Mouse (Mus musculus) forebrain, embryonic 15.5 days (tissue): ENCODE data around the gene Gm17606. TPM values are rescaled to one million over a fixed set of nuclear protein-coding genes. Genes with fewer than 3 reads are reported as not detected.

ENCODE experiments used
- ATAC-seq: fragments of 200-750 bp; cut with Nextera tagmentation; replicated peaks from 2 replicates; pipeline ENCODE4 v1.8.0; 2017; ENCODE audit warnings: mild to moderate bottlenecking, moderate TSS enrichment, moderate library complexity
- H3K27ac ChIP-seq: fragments of 300-500 bp; sonication (generic); replicated peaks from 2 replicates; pipeline ENCODE4 v1.5.1; 2015; ENCODE audit warnings: mild to moderate bottlenecking, inconsistent platforms
- H3K27me3 ChIP-seq: fragments of 300-500 bp; sonication (generic); 2 replicates; pipeline ENCODE4 v1.6.1; 2015; ENCODE audit warnings: inconsistent platforms
- H3K36me3 ChIP-seq: fragments of 300-500 bp; sonication (generic); 2 replicates; pipeline ENCODE4 v1.6.1; 2015; ENCODE audit warnings: mild to moderate bottlenecking, inconsistent platforms
- H3K4me1 ChIP-seq: fragments of 300-500 bp; sonication (generic); 2 replicates; pipeline ENCODE4 v1.6.1; 2015; ENCODE audit warnings: inconsistent platforms
- H3K4me2 ChIP-seq: fragments of 300-500 bp; sonication (generic); replicated peaks from 2 replicates; pipeline ENCODE4 v1.6.1; 2015; ENCODE audit warnings: mild to moderate bottlenecking, inconsistent platforms
- H3K4me3 ChIP-seq: fragments of 300-500 bp; sonication (generic); 2 replicates; pipeline ENCODE4 v1.5.1; 2015; ENCODE audit warnings: mild to moderate bottlenecking, inconsistent platforms
- H3K9ac ChIP-seq: fragments of 300-500 bp; sonication (generic); replicated peaks from 2 replicates; pipeline ENCODE4 v1.6.1; 2015; ENCODE audit warnings: mild to moderate bottlenecking, inconsistent platforms
- H3K9me3 ChIP-seq: fragments of 300-500 bp; sonication (generic); 2 replicates; pipeline ENCODE4 v1.6.1; 2016; ENCODE audit warnings: inconsistent platforms
- WGBS: fragments of 180-500 bp; shearing (Covaris S2); methylation state at CpG from one replicate; pipeline ENCODE4 v1.1.7; 2015; ENCODE audit warnings: mixed read lengths; 5-methylcytosine and 5-hydroxymethylcytosine counted together
- polyA plus RNA-seq: library from polyadenylated mRNA; unstranded; fragments of >200 nt; fragmentation: Nextera tagmentation; extraction: Ambion mirVana; gene quantifications from 2 replicates; pipeline ENCODE4 v1.2.1, GENCODE M21; 2015

Gm17606 gene
- polyA plus RNA-seq, 1 experiment from 2014 or later = not detected

DNA sequence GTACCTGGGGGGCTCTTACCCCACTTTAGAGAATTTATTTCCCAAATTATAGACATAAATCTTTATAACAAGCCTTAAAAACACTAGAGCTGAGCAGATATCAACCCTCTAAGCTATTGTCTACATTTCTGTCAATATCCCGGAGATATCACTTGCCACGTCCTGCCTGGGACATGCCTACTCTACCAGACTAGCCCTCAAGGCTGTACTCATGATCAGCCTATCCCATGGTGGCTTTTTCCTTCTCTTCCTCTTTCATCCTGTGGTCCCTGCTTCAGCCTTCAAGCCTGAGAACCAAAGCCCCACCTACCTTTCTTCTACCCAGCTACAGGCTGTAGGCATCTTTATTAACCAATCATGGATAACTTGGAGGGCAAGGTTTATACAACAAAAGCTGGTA lies 11.0 kb upstream of the Gm17606 start:
- Histone ChIP-seq H3K4me3 (no peak overlapping the region), H3K9me3 (no peaks in the 10 kb centered on the region), H3K4me1 (no peaks in the 10 kb centered on the region), H3K4me2 (no peak overlapping the region), H3K27ac (no peak overlapping the region), H3K9ac (no peak overlapping the region), H3K36me3 (peaks cover 39% of the 10 kb centered on the region), H3K27me3 (no peaks in the 10 kb centered on the region)
- ATAC-seq = no peak
- WGBS = 93% methylated on average over 2 of the region's 2 CpGs

DNA sequence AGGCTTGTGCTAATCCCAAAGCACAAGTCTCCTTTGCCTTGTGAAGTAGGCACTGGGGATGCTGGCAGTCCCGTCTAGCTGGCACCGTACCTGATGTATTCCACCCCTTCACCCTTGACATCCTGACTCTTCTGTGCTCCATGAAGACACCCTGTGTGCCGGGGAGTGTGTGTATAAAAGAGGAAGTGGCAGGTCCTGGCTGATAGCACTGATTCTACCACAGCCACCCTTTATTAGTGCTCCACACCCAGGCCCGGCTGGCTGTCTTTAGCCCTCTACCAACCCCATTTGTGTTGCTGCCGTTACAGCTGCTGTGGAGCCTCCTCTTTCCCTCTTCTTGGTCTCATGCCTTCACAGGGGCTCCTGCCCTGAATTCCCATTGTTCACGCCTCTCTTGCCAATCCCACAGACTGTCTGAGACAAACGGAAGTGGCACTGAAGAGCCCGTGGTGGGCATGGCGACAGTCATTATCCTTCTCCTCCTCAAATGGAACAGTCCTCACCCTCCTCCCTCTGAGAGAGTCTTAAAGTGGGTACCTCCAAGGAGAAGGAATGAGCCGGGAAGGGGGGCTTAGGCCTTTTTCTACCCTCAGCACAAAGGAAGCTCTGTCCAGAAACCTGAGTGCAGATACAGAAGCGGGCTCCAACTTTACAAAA lies 10.0 kb upstream of the Gm17606 start:
- peaks cover 39% of the 10 kb centered on the region for H3K36me3 ChIP-seq
- H3K27me3 ChIP-seq = no peaks in the 10 kb centered on the region
- H3K9me3 ChIP-seq = no peaks in the 10 kb centered on the region
- H3K9ac ChIP-seq = no peak overlapping the region
- no peak overlapping the region for H3K4me3 ChIP-seq
- no peak overlapping the region for H3K4me2 ChIP-seq
- H3K27ac ChIP-seq = no peak overlapping the region
- no peaks in the 10 kb centered on the region for H3K4me1 ChIP-seq
- 67% methylated on average over 11 of the region's 11 CpGs for WGBS
- no peak for ATAC-seq

DNA sequence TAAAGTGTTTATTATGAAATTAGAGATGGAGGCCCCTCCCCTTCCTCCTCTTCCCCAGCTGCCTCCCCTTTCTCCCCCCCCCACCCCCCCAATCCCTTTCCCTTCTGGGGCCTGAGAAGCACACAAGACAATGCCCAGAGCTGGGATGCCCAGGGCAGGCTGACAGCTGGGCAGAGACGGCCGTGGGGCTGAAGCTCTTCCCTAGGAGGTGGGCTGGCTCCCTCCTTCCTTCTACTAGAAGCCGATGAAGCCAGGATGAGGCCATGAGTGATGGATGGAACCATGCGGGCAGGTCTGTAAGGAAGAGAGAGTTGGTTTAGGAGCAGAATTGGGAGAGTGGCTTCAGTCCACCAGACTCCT lies 9.5 kb upstream of the Gm17606 start:
- Histone ChIP-seq H3K9me3 (no peaks in the 10 kb centered on the region), H3K4me3 (no peak overlapping the region), H3K27ac (peak overlapping the region; percentile 15; the same call in 1 of the 2 replicates), H3K36me3 (peaks cover 40% of the 10 kb centered on the region), H3K9ac (no peak overlapping the region), H3K27me3 (no peaks in the 10 kb centered on the region), H3K4me1 (no peaks in the 10 kb centered on the region), H3K4me2 (no peak overlapping the region)
- 71% methylated on average over 4 of the region's 4 CpGs for WGBS
- no peak for ATAC-seq

DNA sequence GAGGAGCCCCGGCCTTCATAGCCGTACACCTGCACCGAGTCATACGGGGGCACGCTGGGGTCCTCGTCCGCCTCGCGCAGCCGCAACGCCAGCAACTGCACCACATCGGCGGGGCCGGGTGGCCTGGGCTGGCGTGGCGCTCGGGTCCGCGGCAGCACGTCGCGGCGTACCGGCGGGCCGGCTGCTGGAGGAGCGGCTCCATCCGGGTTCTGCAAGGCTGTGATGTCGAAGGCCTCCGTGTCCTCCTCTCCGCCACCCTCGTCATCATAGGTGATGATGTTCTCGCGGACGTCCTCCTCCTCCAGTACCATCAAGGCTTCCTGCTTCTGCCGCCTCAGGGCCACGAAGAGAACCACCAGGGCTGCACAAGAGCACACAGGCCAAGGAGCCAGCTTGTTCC lies 8.5 kb upstream of the Gm17606 start:
- Histone ChIP-seq H3K27ac (no peak overlapping the region), H3K27me3 (no peaks in the 10 kb centered on the region), H3K36me3 (peaks cover 46% of the 10 kb centered on the region), H3K9me3 (no peaks in the 10 kb centered on the region), H3K4me1 (no peaks in the 10 kb centered on the region), H3K4me2 (no peak overlapping the region), H3K9ac (no peak overlapping the region), H3K4me3 (no peak overlapping the region)
- no peak for ATAC-seq
- 89% methylated on average over 37 of the region's 37 CpGs for WGBS

DNA sequence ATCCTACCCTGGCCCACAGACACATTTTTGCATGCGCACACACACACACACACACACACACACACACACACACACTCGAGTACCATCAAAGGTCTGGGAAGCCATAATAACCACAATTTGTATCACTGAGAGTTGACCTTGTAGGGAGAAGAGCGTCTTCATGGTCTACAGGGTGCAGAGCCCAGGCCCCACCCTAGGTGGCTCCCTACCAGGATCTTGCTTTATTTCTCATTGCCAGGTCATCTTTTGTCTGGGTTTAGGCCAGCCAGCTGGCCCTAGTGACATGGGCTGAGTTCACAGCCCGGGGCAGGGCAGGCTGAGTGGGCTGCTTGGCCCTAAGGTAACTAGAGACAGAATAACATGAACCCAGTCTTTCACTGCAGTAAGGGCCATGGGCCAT lies 6.6 kb upstream of the Gm17606 start:
- H3K4me3 ChIP-seq = no peak overlapping the region
- H3K27ac ChIP-seq = no peak overlapping the region
- no peak for ATAC-seq
- 88% methylated on average over 4 of the region's 4 CpGs for WGBS
- peaks cover 51% of the 10 kb centered on the region for H3K36me3 ChIP-seq
- H3K27me3 ChIP-seq = no peaks in the 10 kb centered on the region
- H3K9me3 ChIP-seq = no peaks in the 10 kb centered on the region
- H3K4me1 ChIP-seq = peaks cover 11% of the 10 kb centered on the region
- no peak overlapping the region for H3K9ac ChIP-seq
- no peak overlapping the region for H3K4me2 ChIP-seq

DNA sequence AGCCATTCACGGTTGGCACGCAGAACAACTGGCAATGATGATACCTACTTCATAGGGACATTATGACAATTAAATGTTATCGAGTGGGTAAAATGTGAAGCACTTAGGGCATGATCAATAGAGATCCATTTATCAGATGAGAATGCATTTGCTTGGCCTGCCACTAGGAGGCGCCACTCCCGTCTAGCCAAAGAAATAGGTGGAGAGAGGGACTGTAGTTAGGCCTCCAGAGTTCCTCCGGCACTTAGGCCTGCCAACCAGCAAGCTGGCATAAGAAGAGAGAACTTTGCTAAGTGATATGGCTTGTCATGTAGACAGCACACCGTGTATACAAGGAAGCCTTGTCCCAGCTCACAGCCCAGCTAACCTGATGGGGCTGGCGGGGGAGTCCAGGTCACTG lies 3.8 kb upstream of the Gm17606 start:
- Histone ChIP-seq H3K27ac (no peak overlapping the region), H3K9me3 (no peaks in the 10 kb centered on the region), H3K4me3 (no peak overlapping the region), H3K9ac (no peak overlapping the region), H3K4me2 (no peak overlapping the region), H3K36me3 (peaks cover 35% of the 10 kb centered on the region), H3K4me1 (peaks cover 25% of the 10 kb centered on the region), H3K27me3 (no peaks in the 10 kb centered on the region)
- 44% methylated on average over 8 of the region's 8 CpGs for WGBS
- ATAC-seq = no peak

DNA sequence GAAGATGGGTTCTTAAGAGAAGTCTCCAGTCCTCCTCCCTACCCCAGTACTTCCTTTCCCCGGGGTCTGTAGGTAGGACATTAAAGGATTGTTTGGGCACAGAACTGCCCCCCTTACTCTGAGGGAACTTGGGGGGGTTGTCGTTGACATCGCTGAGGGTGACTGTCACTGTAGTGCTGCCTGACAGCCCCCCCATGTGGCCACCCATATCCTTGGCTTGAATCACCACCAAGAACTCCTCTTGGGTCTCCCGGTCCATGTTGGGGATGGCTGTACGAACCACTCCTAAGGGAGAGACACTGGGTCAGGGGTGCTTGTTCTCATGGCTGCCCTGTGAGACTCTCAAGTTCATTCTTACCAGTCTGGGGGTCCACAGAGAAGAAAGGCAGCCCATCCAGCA lies 2.5 kb upstream of the Gm17606 start:
- no peak overlapping the region for H3K4me2 ChIP-seq
- peaks cover 34% of the 10 kb centered on the region for H3K36me3 ChIP-seq
- no peak overlapping the region for H3K4me3 ChIP-seq
- ATAC-seq = no peak
- no peaks in the 10 kb centered on the region for H3K9me3 ChIP-seq
- no peaks in the 10 kb centered on the region for H3K27me3 ChIP-seq
- peaks cover 25% of the 10 kb centered on the region for H3K4me1 ChIP-seq
- 71% methylated on average over 5 of the region's 5 CpGs for WGBS
- no peak overlapping the region for H3K9ac ChIP-seq
- no peak overlapping the region for H3K27ac ChIP-seq

DNA sequence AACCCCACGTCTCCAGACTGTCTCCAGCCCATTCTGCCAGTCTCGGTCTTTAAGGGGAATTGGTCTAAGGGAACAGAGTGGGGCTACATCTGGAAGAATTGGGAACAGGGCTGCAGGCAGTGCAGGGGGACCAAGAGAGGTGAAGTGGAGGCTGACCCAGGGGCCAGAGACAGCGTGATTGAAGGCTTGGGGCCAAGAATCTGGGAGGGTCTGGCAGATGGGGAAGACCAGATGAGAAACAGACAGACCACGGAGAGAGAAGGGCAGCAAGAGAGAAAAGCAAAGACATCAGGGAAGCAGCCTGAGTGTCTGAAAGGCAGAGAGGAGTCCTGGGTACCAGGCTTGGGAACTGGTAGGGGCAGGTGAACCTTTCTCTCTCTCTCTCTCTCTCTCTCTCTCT lies 631 bp upstream of the Gm17606 start:
- peak overlapping the region; percentile 63 for H3K4me2 ChIP-seq
- no peak for ATAC-seq
- no peak overlapping the region for H3K27ac ChIP-seq
- no peaks in the 10 kb centered on the region for H3K9me3 ChIP-seq
- peaks cover 25% of the 10 kb centered on the region for H3K4me1 ChIP-seq
- peak overlapping the region; percentile 42 for H3K9ac ChIP-seq
- H3K4me3 ChIP-seq = peak overlapping the region; percentile 72
- no peaks in the 10 kb centered on the region for H3K27me3 ChIP-seq
- H3K36me3 ChIP-seq = peaks cover 43% of the 10 kb centered on the region
- WGBS = 4% methylated on average over 4 of the region's 4 CpGs

DNA sequence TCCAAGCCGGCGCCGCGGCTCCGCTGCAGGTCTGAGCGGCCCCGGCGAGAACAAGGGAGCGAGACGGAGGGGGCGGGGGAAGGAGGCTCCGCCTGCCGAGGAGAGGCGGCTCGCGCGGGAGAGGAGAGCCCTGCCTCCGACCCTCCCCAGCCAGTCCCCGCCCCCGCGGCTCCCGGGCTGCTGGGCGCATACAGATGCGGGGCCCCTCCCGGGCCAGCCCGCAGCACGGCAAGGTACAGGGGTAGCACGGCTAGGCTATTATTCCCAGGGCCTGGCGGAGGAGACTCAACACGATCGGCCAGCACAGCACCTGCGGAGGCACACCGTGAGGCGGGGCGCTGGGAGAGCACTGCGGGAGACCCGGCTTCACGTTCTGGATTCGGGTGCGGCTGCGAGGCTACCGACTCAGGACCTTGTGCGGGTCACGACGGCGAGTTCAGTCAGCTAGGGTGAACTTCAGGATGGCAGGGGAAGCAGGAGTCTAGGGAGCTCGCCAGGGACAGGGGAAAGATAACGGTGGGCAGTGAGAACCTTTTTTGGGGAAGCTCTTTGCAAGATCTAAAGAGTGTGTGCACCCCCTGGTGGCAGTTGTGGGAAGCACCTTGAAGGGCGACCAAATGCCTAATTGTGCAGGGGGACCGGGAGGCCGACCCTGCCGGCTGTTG lies 685 bp downstream of the Gm17606 start, which contains the start of gene Cdh24:
Gene Cdh24 (minus strand): TSS at position 60 of the 665 bp plus-strand sequence.
- no peaks in the 10 kb centered on the region for H3K9me3 ChIP-seq
- peak within 1 kb of the TSS; percentile 72 for H3K4me3 ChIP-seq
- ATAC-seq = peak; percentile 96
- WGBS = under 1% methylated on average over 47 of the region's 52 CpGs
- peak within 1 kb of the TSS; percentile 93 for H3K9ac ChIP-seq
- peaks cover 25% of the 10 kb centered on the region for H3K4me1 ChIP-seq
- H3K27ac ChIP-seq = peak within 1 kb of the TSS; percentile 84
- H3K27me3 ChIP-seq = no peaks in the 10 kb centered on the region
- H3K4me2 ChIP-seq = peak within 1 kb of the TSS; percentile 63
- H3K36me3 ChIP-seq = peaks cover 53% of the 10 kb centered on the region

DNA sequence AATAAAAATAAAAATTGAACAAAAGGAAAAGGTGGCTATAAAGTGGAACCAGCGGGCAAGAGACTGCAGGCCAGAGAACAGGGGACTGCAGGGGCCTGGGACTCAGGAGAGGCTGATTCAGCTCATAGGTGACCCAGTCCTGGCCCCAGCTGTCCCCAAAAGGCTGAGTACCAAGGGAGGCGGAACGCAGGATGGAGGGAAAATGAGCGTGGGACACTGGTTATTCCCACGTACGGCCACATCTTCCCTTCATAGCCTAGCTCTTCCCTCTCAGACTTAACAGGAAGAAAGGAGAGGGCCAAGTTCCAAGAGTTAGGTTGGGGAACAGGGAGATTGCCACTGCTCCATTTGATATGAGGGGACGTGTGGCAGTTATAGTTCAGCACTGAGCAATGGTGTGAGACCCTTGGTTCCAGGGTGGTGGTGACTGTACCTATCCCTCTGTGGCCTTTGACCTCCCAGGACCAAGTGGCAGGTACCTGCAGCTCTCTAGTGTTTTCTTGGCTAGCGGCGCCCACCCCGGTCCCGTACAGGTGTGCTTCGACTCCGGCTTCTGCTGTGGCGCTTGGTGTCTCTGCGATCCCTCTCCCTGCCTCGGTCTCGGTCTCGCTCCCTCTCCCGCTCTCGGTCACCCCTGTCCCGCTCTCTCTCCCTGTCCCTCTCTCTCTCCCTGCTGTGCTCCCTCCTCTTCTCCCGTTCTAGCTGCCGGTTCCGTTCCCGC lies 1.6 kb downstream of the Gm17606 start:
- 78% methylated on average over 25 of the region's 25 CpGs for WGBS
- H3K36me3 ChIP-seq = peaks cover 58% of the 10 kb centered on the region
- H3K4me3 ChIP-seq = no peak overlapping the region
- peaks cover 25% of the 10 kb centered on the region for H3K4me1 ChIP-seq
- no peaks in the 10 kb centered on the region for H3K9me3 ChIP-seq
- no peak overlapping the region for H3K4me2 ChIP-seq
- peak overlapping the region; percentile 84 for H3K27ac ChIP-seq
- no peaks in the 10 kb centered on the region for H3K27me3 ChIP-seq
- no peak for ATAC-seq
- H3K9ac ChIP-seq = no peak overlapping the region

DNA sequence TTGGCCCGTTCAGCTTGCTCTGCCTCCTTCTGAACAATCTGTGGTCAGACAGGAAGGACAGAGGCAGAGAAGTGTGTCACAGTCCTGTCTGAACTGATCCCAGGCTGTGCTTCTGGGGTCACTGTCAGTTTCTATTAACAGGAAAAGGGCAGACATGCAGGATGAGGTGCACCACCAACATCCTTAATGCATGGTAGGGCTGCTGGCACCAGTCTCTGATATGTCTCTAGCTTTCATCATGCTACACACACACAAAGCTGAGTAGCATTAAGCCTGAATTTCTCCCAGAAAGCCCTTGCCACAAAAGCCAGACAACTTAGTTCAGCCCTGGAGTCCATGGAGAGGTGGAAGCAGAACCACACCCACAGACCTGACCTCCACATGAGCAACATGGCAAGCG lies 2.3 kb downstream of the Gm17606 start:
- Histone ChIP-seq H3K9me3 (no peaks in the 10 kb centered on the region), H3K4me2 (no peak overlapping the region), H3K4me3 (no peak overlapping the region), H3K9ac (no peak overlapping the region), H3K27me3 (no peaks in the 10 kb centered on the region), H3K27ac (no peak overlapping the region), H3K36me3 (peaks cover 61% of the 10 kb centered on the region), H3K4me1 (peaks cover 25% of the 10 kb centered on the region)
- ATAC-seq = no peak
- 73% methylated on average over 2 of the region's 2 CpGs for WGBS

DNA sequence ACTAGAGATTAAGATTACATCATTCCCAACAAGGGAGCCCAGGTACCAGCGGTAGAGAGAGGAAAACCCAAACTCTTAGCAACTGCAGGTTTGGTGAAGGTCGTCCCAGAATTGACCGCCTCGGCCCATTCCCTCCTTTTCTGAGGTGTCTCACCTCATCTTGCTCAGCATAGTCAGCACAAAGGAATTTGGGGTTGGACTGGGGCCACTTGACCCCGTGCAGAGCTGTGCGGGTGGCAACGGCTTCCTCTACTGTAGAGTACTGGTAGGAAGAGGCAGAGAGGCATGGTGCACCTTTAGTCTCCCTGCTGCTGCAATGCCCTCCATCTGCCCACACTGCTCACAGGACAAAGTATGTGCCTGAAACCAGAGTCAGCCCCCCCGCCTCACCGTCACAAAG lies 3.5 kb downstream of the Gm17606 start:
- no peak for ATAC-seq
- Histone ChIP-seq H3K9ac (no peak overlapping the region), H3K9me3 (no peaks in the 10 kb centered on the region), H3K4me2 (no peak overlapping the region), H3K4me1 (peaks cover 26% of the 10 kb centered on the region), H3K4me3 (no peak overlapping the region), H3K27ac (no peak overlapping the region), H3K36me3 (peaks cover 69% of the 10 kb centered on the region), H3K27me3 (no peaks in the 10 kb centered on the region)
- 86% methylated on average over 9 of the region's 9 CpGs for WGBS
